Mouse (Mus musculus): Measurements from ENCODE around the gene Celf2. TPM values are rescaled to one million over a fixed set of nuclear protein-coding genes. Genes with fewer than 3 reads are reported as not detected.

The Celf2 gene
- polyA plus RNA-seq, 1 experiment from 2014 or later = 68.8 TPM

- DNase-seq (ENCODE audit: low spot score) = peak; percentile 33
- ATAC-seq (ENCODE audit: low read depth) = no peak
- H3K36me3 ChIP-seq (ENCODE audit: control insufficient read depth, insufficient read depth, low read length) = no peaks in the 10 kb centered on the region
Observed at GRCm38 (mm10) chr2:6869956-6870710, 639.2 kb downstream of the Celf2 start.

DNA sequence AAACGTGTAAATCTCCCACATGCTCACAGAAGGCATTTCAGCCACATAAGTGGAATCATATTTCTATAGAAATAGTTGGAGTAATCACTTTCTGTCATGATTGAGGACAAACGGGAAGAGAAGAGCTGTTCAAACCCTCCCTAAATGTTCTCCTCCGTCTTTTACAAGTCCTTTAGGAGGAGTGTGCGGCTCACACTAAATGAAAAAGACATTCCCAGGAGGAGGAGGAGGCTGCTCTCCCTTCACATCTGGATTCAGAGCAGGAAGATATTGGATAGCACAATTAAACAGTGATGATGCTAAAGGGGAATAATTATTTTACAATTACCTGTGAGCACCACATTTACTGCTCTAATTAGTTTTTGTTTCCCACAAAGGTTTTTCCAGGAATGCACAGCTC, 642.1 kb downstream of the Celf2 start:
- no peaks in the 10 kb centered on the region for H3K36me3 ChIP-seq (ENCODE audit: control insufficient read depth, insufficient read depth, low read length)
- no peaks in the 10 kb centered on the region for H3K9me3 ChIP-seq (ENCODE audit: control insufficient read depth, low read length)
- DNase-seq (ENCODE audit: low spot score) (no peak), ATAC-seq (ENCODE audit: low read depth) (no peak)
- H3K9ac ChIP-seq (ENCODE audit: low read depth, low read length) = no peak overlapping the region
- peaks cover 5% of the 10 kb centered on the region for H3K4me1 ChIP-seq (ENCODE audit: control insufficient read depth, insufficient read depth, low read length)
- 20% methylated on average over 4 of the region's 4 CpGs for WGBS
- H3K4me2 ChIP-seq (ENCODE audit: low read depth, low read length) = no peak overlapping the region
- H3K27me3 ChIP-seq (replicated peaks; ENCODE audit: control insufficient read depth, insufficient read depth, low read length) = peaks cover 7% of the 10 kb centered on the region; the same call in 1 of the 2 replicates
- H3K4me3 ChIP-seq (ENCODE audit: low read depth, low read length) = no peak overlapping the region
- H3K27ac ChIP-seq (replicated peaks; ENCODE audit: low read depth, low read length) = no peak overlapping the region

More at GRCm38 (mm10) chr2:6869956-6870710, 639.2 kb downstream of the Celf2 start:
- Histone ChIP-seq H3K4me2 (ENCODE audit: low read depth, low read length) (peak overlapping the region; percentile 93), H3K27ac (replicated peaks; ENCODE audit: low read depth, low read length) (no peak overlapping the region), H3K9ac (ENCODE audit: low read depth, low read length) (no peak overlapping the region), H3K9me3 (ENCODE audit: control insufficient read depth, low read length) (no peaks in the 10 kb centered on the region), H3K4me1 (ENCODE audit: control insufficient read depth, insufficient read depth, low read length) (peaks cover 13% of the 10 kb centered on the region), H3K4me3 (ENCODE audit: low read depth, low read length) (peak overlapping the region; percentile 76), H3K27me3 (replicated peaks; ENCODE audit: control insufficient read depth, insufficient read depth, low read length) (peaks cover 13% of the 10 kb centered on the region)
- 58% methylated on average over 9 of the region's 9 CpGs for WGBS

- no peak overlapping the region for H3K9ac ChIP-seq (ENCODE audit: low read depth, low read length)
- DNase-seq (ENCODE audit: low spot score) (no peak), ATAC-seq (ENCODE audit: low read depth) (no peak)
- H3K4me1 ChIP-seq (ENCODE audit: control insufficient read depth, insufficient read depth, low read length) = no peaks in the 10 kb centered on the region
- no peak overlapping the region for H3K27ac ChIP-seq (replicated peaks; ENCODE audit: low read depth, low read length)
- no peaks in the 10 kb centered on the region for H3K36me3 ChIP-seq (ENCODE audit: control insufficient read depth, insufficient read depth, low read length)
- H3K4me2 ChIP-seq (ENCODE audit: low read depth, low read length) = no peak overlapping the region
- WGBS = 89% methylated on average over 4 of the region's 4 CpGs
- no peaks in the 10 kb centered on the region for H3K9me3 ChIP-seq (ENCODE audit: control insufficient read depth, low read length)
- H3K27me3 ChIP-seq (replicated peaks; ENCODE audit: control insufficient read depth, insufficient read depth, low read length) = peaks cover 7% of the 10 kb centered on the region; the same call in 1 of the 2 replicates
- no peak overlapping the region for H3K4me3 ChIP-seq (ENCODE audit: low read depth, low read length)
Observed at GRCm38 (mm10) chr2:6865785-6866184, 643.6 kb downstream of the Celf2 start.

DNA sequence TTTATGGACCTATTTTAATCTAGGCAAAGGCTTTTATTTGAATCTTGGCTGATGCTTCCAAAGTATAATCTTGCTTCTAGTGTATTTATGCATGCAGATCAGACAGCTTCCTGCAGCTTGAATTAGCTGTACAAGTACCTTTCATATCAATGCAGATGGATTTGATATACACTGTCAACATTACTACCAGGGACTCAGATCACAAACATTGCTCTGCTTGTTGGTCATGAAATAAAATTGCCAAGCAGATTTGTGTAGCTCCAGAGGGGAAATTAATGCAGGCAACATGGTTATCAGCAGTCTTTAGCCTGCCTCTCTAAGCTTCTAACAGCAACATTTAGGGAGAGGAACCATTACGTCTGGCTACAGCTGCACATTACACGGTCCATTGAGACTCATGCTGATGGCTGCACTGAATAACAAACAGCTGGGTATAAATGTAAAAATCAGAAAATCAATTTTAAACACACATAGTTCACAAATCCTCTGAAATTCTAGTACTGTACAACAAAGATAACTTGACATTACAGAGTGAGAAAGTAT, 659.2 kb downstream of the Celf2 start:
- H3K36me3 ChIP-seq (ENCODE audit: control insufficient read depth, insufficient read depth, low read length) = no peaks in the 10 kb centered on the region
- H3K27ac ChIP-seq (replicated peaks; ENCODE audit: low read depth, low read length) = no peak overlapping the region
- no peak overlapping the region for H3K4me2 ChIP-seq (ENCODE audit: low read depth, low read length)
- ATAC-seq (ENCODE audit: low read depth) = peak; percentile 68; the same call in 1 of the 2 replicates
- peak; percentile 60 for DNase-seq (ENCODE audit: low spot score)
- H3K9ac ChIP-seq (ENCODE audit: low read depth, low read length) = no peak overlapping the region
- no peaks in the 10 kb centered on the region for H3K4me1 ChIP-seq (ENCODE audit: control insufficient read depth, insufficient read depth, low read length)
- no peaks in the 10 kb centered on the region for H3K27me3 ChIP-seq (replicated peaks; ENCODE audit: control insufficient read depth, insufficient read depth, low read length)
- H3K9me3 ChIP-seq (ENCODE audit: control insufficient read depth, low read length) = 0 out of 2 replicates have a peak, but pooled peaks cover 4% of the 10 kb centered on the region
- WGBS = 41% methylated on average over 2 of the region's 2 CpGs
- no peak overlapping the region for H3K4me3 ChIP-seq (ENCODE audit: low read depth, low read length)

DNA sequence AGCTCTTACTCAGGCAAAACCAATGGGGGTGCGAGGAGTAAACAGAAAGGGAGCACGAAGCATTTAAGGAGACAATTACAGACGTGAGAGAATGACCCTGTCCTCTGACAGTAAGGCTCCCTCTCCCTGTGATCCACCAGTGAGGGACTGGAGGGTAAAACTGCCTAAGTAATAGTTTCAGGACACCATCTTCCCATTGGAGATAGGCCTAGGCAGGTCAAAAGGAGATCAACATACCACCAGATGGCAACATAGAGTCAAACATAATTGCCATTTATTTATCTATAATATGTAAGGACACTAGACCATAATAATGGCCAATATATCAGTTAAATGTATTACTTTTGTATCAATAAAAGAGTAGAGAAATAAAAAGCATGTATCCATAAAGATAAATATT, 660.0 kb downstream of the Celf2 start:
- DNase-seq (ENCODE audit: low spot score) = peak; percentile 26
- Histone ChIP-seq H3K4me1 (ENCODE audit: control insufficient read depth, insufficient read depth, low read length) (no peaks in the 10 kb centered on the region), H3K4me2 (ENCODE audit: low read depth, low read length) (no peak overlapping the region), H3K4me3 (ENCODE audit: low read depth, low read length) (no peak overlapping the region), H3K9me3 (ENCODE audit: control insufficient read depth, low read length) (0 out of 2 replicates have a peak, but pooled peaks cover 4% of the 10 kb centered on the region), H3K27ac (replicated peaks; ENCODE audit: low read depth, low read length) (no peak overlapping the region), H3K36me3 (ENCODE audit: control insufficient read depth, insufficient read depth, low read length) (no peaks in the 10 kb centered on the region), H3K27me3 (replicated peaks; ENCODE audit: control insufficient read depth, insufficient read depth, low read length) (no peaks in the 10 kb centered on the region), H3K9ac (ENCODE audit: low read depth, low read length) (no peak overlapping the region)
- WGBS = 57% methylated on average over 3 of the region's 3 CpGs
- no peak for ATAC-seq (ENCODE audit: low read depth)

- peak; percentile 19 for DNase-seq (ENCODE audit: low spot score)
- Histone ChIP-seq H3K4me1 (ENCODE audit: control insufficient read depth, insufficient read depth, low read length) (peaks cover 6% of the 10 kb centered on the region), H3K27me3 (replicated peaks; ENCODE audit: control insufficient read depth, insufficient read depth, low read length) (no peaks in the 10 kb centered on the region), H3K36me3 (ENCODE audit: control insufficient read depth, insufficient read depth, low read length) (no peaks in the 10 kb centered on the region), H3K9me3 (ENCODE audit: control insufficient read depth, low read length) (no peaks in the 10 kb centered on the region), H3K9ac (ENCODE audit: low read depth, low read length) (no peak overlapping the region), H3K4me3 (ENCODE audit: low read depth, low read length) (no peak overlapping the region), H3K4me2 (ENCODE audit: low read depth, low read length) (0 out of 2 replicates have a peak overlapping the region, but pooled peaks have one; percentile 18), H3K27ac (replicated peaks; ENCODE audit: low read depth, low read length) (peak overlapping the region; percentile 48; the same call in 1 of the 2 replicates)
- no peak for ATAC-seq (ENCODE audit: low read depth)
- 43% methylated on average over 6 of the region's 6 CpGs for WGBS
Observed at GRCm38 (mm10) chr2:6830021-6830420, 679.3 kb downstream of the Celf2 start.

DNA sequence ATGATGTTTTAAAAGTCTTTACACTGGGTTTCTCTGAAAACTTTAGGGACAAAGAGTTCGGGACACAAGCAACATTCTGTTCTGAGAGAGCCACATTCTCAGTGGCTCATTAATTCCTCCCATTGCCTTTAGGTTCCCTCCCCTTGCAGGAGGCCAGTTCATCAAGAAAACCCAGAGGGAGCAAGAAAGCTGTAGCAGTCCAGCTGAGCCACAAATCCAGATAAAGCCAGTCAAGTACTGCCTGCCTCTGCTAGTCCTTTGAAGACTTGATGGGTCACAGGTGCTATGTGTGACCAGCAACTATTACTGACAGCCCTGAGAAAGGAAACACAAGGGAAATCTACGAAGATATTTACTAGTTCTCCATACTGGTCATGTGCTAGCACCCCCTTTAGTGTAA, 681.8 kb downstream of the Celf2 start:
- WGBS = 41% methylated on average over 2 of the region's 2 CpGs
- H3K27me3 ChIP-seq (replicated peaks; ENCODE audit: control insufficient read depth, insufficient read depth, low read length) = no peaks in the 10 kb centered on the region
- no peak overlapping the region for H3K4me2 ChIP-seq (ENCODE audit: low read depth, low read length)
- ATAC-seq (ENCODE audit: low read depth) (no peak), DNase-seq (ENCODE audit: low spot score) (peak; percentile 39)
- no peaks in the 10 kb centered on the region for H3K36me3 ChIP-seq (ENCODE audit: control insufficient read depth, insufficient read depth, low read length)
- no peak overlapping the region for H3K4me3 ChIP-seq (ENCODE audit: low read depth, low read length)
- H3K27ac ChIP-seq (replicated peaks; ENCODE audit: low read depth, low read length) = no peak overlapping the region
- H3K9ac ChIP-seq (ENCODE audit: low read depth, low read length) = no peak overlapping the region
- H3K9me3 ChIP-seq (ENCODE audit: control insufficient read depth, low read length) = no peaks in the 10 kb centered on the region
- peaks cover 6% of the 10 kb centered on the region for H3K4me1 ChIP-seq (ENCODE audit: control insufficient read depth, insufficient read depth, low read length)

- no peak for ATAC-seq (ENCODE audit: low read depth)
- Histone ChIP-seq H3K4me3 (ENCODE audit: low read depth, low read length) (no peak overlapping the region), H3K36me3 (ENCODE audit: control insufficient read depth, insufficient read depth, low read length) (no peaks in the 10 kb centered on the region)
Observed at GRCm38 (mm10) chr2:6823021-6823420, 686.3 kb downstream of the Celf2 start.

More at GRCm38 (mm10) chr2:6823021-6823420, 686.3 kb downstream of the Celf2 start:
- H3K4me1 ChIP-seq (ENCODE audit: control insufficient read depth, insufficient read depth, low read length) = no peaks in the 10 kb centered on the region
- no peak overlapping the region for H3K9ac ChIP-seq (ENCODE audit: low read depth, low read length)
- H3K27me3 ChIP-seq (replicated peaks; ENCODE audit: control insufficient read depth, insufficient read depth, low read length) = no peaks in the 10 kb centered on the region
- H3K9me3 ChIP-seq (ENCODE audit: control insufficient read depth, low read length) = no peaks in the 10 kb centered on the region
- no peak overlapping the region for H3K27ac ChIP-seq (replicated peaks; ENCODE audit: low read depth, low read length)
- no peak overlapping the region for H3K4me2 ChIP-seq (ENCODE audit: low read depth, low read length)
- no peak for DNase-seq (ENCODE audit: low spot score)
- 80% methylated on average over 1 of the region's 1 CpGs for WGBS

All from embryonic facial prominence, embryonic 14.5 days (tissue).